Mouse (Mus musculus) cerebellum, adult (tissue): ENCODE results near the gene Tspan6.

Experiments used
- ATAC-seq: cut with Nextera tagmentation; 2 replicates; pipeline ENCODE4 v1.9.2; 2017; ENCODE audit warnings: mild to moderate bottlenecking, moderate library complexity, mixed read lengths; ENCODE audit not compliant: insufficient number of reproducible peaks, low FRiP score, low TSS enrichment

Gene Tspan6

DNA sequence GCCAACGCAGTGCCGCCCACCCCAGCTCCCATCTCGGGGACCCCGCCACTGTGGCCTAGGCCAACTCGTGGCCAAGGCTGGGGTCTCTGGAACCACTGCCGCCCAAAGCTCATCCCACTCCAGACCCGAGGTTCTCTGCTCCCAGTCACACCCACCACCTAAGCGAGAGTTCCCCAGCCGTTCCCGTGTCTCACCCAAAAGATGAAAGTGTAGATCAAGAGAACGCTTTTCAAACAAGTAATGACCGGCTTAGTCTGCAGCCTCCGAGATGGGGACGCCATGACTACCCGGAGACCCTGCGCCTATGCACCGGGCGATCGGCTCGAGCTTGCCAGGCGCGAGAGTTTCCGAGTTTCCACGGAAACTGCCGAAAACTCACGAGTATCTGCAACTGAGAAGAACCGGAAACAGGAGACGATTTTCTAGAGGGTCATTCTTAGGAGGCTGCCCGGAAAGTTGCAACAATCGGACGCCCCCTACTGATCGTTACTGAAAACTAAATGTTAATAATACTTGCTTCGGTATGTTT, at the start of gene Tspan6:
Gene Tspan6, minus strand, starts transcription at position 416 of the 529 bp plus-strand sequence.
- peak; percentile 79 for ATAC-seq

DNA sequence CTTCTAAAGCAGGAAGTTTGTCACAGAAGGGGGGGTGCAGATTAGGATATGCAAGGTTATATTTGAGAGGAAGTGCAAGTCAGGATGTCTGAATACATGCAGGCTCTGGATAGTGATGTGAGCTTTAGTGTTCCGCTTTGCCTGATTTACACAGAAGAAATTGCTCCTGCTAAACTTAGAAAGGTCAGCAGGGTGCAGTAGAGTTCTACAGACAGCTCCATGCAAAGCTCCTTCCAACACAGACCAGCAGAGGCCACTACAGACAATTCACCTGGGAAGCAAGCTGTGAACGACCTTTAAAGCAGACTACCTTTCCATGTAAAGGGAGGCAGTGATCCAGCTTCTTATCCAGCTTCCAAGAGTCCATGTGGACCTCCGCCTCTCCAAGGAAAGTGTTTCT, 49.2 kb upstream of the Tspan6 start:
- peak; percentile 89 for ATAC-seq

DNA sequence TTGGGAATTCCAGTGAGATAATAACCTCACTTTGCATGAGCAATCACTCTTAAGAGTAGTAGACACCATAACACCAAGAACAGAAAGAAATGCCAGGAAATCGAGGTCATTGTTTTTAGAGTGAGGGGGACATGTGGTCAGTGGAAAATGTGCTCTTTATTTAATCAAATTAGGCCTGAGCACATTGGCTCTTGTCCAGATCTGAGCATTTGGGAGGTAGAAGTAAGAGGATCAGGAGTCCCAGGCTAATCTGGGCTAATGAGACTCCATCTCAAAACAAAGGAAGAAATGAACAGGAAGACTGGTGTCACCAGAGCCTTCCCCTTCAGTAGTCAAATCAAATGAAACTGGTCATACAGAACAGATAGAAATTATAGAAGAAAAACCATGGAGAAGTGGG, 41.3 kb upstream of the Tspan6 start:
- no peak for ATAC-seq

DNA sequence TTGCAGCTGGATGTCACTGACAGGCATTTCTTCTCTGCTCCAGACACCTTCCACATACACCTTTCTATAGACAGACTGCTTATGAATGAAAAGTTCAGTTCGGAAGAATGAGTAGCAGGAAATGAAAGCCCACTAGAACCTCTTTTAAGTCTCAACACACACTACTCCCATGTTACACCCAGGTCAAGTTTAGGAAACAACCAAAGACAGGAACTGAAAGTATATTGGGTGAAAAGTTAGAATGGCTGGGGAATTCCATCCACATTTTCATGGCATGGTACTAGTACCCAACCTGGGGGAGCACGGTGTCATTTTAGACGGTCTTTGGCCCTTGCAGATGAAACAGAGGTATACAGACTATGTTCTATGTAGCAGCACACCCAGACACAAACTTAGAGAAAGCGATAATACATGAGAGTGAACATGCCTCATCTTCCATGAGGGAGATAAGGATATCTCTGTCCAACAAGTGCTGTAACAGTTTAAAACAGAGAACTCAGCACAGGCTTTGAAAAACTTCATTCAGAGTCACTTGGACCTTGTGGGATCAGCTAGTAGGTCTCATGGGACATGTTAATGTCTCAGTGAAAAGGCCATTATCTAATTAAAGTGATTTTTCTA, 38.5 kb upstream of the Tspan6 start:
- ATAC-seq = no peak

DNA sequence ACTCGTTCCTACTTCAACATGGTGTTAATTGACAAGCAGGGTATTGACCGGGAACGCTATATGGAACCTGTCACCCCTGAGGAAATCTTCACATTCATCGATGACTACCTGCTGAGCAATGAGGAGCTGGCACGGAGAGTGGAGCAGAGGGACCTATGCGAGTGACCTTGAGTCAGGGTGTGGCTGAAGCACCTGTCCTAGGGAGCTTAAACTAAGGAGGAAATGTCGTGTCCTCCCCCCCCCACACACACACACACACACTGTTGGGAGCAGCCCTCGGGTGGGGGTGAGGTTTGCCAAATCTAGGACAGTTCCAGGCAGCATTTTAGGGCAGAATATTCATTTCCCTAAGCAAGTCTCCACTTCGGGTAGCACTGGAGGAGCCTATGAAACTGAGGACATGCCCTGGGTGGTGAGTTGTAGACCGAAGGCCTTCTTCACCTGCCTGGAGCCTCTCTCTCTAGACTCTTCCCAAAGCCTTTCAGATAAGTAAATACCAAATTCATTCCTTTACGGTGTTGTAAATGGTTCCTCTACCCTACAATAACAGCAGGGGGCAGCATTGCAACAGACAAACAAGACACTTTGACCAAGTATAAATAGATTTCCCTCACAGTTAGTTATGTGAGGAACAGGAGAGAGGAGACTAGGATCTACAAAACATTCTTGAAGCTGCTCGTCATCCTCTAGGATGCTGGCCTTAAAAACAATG, 33.2 kb upstream of the Tspan6 start:
- no peak for ATAC-seq

DNA sequence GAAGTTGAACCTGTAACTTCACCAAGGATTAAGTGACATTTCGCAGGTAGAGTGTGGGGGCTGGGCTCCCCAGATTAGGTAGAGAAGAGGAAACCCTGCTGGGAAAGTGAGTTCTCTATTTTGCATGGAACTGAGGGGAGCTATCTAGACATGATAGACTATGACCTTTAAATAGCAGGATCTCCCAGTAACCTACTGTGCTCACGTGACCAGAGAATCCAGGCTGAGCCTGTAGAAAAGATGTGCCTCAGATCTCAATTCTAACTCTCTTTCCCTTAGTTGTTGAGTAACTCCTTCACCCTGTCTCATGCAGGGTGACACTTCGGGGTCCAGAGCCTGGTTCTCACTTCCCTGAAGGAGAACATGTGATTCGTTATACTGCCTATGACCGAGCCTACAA, 28.5 kb upstream of the Tspan6 start:
- ATAC-seq = no peak

DNA sequence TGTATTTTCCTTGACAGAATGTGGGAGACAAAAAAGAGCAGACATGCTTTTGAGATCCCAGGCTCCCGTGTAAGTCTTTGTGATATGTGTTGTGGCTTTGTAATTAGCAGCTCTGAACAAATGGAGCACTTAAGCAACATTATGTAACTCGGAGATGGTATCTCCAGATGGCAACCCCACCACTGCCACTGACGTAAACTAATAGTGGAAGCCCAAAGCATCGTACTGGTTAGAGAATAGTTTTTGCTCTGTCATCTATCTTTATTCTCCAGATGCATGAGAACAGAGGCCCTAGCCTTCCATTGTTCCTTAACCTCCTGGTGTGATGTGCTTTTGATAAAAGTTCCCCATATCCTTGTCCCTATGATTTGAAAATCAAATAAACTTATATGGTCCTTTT, 23.0 kb upstream of the Tspan6 start:
- no peak for ATAC-seq

DNA sequence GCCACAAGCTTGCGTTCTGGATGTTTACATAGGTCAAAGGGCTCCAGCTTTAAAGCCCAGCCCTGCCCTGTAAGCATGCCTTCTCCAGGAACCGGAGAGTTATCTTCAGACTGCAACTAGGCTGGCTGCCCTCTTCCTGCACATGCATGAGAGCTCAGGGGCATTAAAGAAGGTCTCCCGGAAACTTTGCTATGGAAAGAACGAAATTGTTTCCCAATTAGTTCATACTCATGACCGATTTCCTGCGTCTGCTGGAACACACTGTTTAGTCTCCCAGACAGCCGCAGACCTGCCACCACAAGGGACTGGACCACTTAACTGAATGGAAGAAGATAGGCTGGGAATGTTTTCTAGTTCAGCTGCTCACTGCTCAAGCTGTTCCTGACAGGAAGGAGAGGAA, 16.0 kb upstream of the Tspan6 start:
- ATAC-seq = no peak

DNA sequence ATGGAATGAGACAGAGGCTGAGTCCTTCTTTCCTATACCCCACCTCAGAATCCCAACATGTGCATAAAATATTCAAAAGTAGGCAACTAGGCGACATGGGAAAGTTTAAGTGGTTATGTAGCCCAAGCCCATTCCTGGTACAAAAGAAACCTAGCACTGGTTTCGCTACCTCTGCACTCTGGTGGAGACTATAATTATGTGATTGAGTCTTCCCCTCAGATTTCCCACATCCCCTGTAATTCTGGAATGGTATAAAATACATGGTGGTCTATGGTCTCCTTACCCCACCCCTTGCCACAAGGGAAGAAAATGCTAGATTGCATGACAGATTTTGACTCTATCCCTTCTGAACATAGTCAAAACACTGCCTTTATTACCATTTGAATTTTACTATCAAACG, 14.8 kb upstream of the Tspan6 start:
- no peak for ATAC-seq

DNA sequence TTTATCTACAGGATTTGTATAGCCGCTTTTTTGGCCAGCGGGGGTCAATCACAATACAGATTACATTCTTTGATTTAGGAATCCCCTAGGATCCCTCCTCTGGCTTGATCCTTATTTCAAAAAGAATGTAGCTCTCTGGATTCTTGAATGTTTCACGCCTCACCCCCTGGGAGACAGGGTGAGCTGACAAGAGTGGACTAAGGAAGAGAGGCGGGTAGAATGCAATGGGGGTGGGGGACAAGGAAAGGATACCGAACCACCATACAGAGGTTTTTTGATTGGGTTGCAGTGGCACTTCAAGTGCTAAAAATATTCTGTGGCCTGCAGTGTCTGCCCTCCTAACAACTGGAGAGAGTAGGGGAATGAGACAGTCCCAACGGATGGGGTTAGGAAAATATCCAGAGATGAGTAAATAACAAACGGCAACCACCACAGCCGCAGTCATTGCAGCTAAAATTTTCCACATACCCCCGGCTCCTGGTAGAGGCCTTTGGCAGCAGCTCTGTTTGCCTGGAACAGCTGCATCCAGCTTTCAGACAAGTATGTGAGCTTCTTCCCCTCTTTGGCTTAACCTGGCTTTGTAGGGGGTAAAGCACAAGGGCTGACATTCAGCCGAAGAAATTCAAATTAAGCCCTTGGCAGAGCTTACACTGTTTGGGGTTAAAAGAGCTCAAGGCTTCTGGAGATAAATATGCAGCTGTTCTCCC, 13.3 kb upstream of the Tspan6 start:
- ATAC-seq = no peak

DNA sequence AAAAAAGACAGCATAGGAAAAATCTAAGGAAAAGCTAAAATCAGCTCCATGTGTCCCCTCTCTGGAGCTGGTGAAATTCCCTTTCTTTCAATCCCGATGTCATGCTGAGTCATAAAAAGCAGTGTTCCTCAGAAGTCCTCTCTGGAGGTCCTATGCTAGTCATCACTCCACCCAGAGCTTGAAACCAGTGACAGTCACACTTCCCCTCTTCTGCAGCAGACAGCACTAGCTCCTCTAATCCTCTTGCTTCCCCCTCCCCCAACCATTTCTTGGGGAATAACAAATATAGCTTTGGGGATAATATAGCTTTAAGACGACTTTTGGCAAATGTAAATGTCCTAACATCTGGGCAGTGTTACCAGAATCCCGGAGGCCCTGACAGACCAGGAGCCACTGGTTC, 10.0 kb upstream of the Tspan6 start, which contains the start of gene Srpx2:
Gene Srpx2, plus strand, starts transcription at position 166 of the 400 bp plus-strand sequence.
- ATAC-seq = no peak

DNA sequence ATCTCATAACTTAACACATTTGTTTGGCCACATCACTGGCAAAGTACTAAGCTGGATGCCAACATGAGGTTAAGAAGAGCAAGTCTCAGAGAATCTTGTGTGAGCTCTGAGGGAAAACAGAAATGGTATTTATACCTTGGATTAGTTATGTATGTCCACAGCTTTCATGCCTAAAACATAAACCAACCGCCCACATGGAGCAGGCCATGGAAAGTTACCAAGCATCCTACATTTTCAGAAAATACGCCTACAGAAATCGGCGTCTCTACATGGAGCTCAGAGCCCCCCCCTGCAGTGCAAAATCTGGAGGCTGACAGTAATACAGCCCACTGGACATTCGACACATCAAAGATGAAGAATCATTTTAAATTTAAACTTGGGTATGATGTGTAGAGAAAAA, 10.1 kb downstream of the Tspan6 start:
- ATAC-seq = no peak

DNA sequence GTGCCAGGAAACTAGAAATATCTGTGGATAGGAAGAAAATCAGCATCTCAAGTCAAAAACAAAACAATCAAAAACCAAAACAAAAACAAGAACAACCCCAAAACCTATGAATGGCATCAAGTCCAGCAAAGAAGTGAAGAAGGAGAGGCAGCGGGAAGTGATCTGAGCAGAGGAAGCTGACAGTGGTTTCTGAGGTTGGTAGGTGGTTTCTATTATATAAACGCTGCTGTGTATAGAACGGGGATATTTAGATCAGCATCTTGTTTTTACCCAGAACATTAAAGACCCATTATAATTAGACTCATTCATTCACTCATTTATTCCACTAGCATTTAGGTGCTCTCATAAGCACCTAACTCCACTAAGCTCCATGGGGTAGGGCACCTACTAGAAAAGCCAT, 10.9 kb downstream of the Tspan6 start:
- ATAC-seq = no peak

DNA sequence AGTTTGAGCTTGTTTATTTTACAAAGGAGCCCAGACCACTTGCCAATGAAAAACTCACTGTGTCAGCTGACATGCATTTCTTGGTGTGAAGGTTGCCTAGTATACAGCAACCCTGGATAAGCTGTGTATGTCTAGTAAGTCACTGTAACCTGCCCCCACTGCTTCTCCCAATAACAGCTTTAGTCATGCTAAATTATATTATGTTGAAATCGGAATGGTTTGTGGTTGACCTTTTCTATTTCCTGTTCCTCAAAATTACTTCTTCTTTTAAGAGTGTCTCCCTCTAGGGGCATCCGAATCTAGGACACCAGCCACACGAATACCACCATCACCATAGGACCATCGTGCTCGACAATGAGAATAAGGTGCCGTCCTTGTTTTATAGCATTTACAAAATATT, 28.5 kb downstream of the Tspan6 start:
- ATAC-seq = no peak

DNA sequence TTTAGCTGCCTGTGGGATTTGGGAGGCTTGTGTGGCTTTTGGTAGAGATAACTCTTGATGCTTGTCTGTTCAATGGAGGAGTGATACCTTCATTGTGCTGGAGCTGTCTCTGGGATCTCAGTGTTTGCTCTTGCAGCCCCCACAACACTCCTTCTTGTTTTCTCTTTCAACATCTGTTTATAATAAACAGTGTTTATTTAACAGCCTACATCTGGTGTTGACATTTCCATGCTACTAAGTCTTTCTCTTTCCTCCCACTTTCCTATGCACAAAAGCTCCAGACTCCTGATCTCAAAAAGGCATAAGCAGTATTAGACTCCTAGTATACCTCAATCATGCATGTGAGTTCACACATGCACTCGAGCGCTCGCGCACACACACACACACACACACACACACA, 44.6 kb downstream of the Tspan6 start:
- no peak for ATAC-seq

DNA sequence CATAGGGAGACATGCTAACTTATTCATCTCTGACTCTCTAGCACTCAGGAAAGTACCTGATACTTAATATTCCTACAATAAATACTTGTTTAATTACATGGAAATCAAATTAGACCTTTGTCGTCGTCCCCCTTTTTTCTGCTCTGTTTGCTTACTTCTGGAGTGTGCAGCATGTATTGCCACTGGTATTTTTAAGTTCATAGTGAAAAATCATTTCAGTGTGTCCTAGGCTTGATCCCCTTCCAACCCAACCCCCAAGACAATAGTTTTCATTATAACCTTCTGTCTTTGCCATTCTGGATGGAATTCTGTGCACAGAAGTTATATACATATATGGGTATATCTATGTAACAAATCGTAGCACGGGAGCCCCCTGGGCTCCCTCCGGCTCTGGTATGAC, 47.5 kb downstream of the Tspan6 start, which contains the start of gene Tnmd:
Gene Tnmd, plus strand, starts transcription at position 301 of the 400 bp plus-strand sequence.
- ATAC-seq = no peak
